Mouse (Mus musculus): ENCODE results near the gene F11.

DNA sequence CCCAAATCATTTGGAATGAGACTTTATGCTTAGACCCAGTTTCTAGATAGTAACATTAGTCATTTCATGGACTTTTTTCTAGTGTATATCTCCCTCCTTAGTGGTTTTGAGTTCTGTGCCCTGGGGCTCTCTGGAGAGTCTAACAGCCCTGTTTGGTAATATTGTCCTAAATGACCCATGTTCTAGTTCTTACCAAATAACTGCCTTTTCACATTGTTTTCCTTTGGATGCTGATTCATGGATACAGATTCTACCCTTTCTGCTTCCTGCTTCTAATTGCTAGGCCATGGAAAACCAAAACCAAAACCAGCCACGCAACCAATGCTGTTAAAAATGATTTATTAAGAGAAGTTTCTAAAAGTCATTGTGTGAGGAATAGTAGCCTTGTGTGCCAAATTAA lies 43.6 kb upstream of the F11 start:
- TF ChIP-seq POLR2A (IDR thresholded peaks at IDR 0.05; ENCODE audit: control insufficient read depth, low read depth, low read length), result no peak
- TF ChIP-seq CTCF (IDR thresholded peaks at IDR 0.05; ENCODE audit: control insufficient read depth, insufficient read depth, insufficient replicate concordance, low read depth, low read length), result no peak
